Mouse (Mus musculus) heart, adult 11 months (tissue): Measurements from ENCODE around the gene Chrm3.

Experiments
- DNase-seq: peaks from one replicate; pipeline ENCODE4 v3.0.0; 2022

The Chrm3 gene

GRCm38 (mm10) chr13:10066829-10067618, 293.6 kb downstream of the Chrm3 start:
- DNase-seq = peak; percentile 21

- DNase-seq = peak; percentile 86
Measured at GRCm38 (mm10) chr13:10065776-10066175, 294.9 kb downstream of the Chrm3 start.

- peak; percentile 87 for DNase-seq
Measured at GRCm38 (mm10) chr13:10062681-10063080, 298.0 kb downstream of the Chrm3 start.

GRCm38 (mm10) chr13:10058993-10059392, 301.7 kb downstream of the Chrm3 start:
- DNase-seq = peak; percentile 2

- peak; percentile 12 for DNase-seq
Measured at GRCm38 (mm10) chr13:10057644-10058198, 302.9 kb downstream of the Chrm3 start.

- no peak for DNase-seq
Measured at GRCm38 (mm10) chr13:10054086-10054485, 306.6 kb downstream of the Chrm3 start.

GRCm38 (mm10) chr13:10053301-10053889, 307.3 kb downstream of the Chrm3 start:
- peak; percentile 35 for DNase-seq

GRCm38 (mm10) chr13:10045651-10046350, 314.8 kb downstream of the Chrm3 start:
- peak; percentile 94 for DNase-seq

GRCm38 (mm10) chr13:10044084-10044483, 316.6 kb downstream of the Chrm3 start:
- no peak for DNase-seq

- no peak for DNase-seq
Measured at GRCm38 (mm10) chr13:10033570-10034399, 326.9 kb downstream of the Chrm3 start.

GRCm38 (mm10) chr13:10031547-10031946, 329.1 kb downstream of the Chrm3 start:
- no peak for DNase-seq

GRCm38 (mm10) chr13:10029944-10030343, 330.7 kb downstream of the Chrm3 start:
- DNase-seq = no peak

GRCm38 (mm10) chr13:10025134-10025533, 335.5 kb downstream of the Chrm3 start:
- DNase-seq = no peak

- no peak for DNase-seq
Measured at GRCm38 (mm10) chr13:10023112-10023511, 337.5 kb downstream of the Chrm3 start.

GRCm38 (mm10) chr13:10019252-10019651, 341.4 kb downstream of the Chrm3 start:
- no peak for DNase-seq

- DNase-seq = peak; percentile 88
Measured at GRCm38 (mm10) chr13:10002916-10003315, 357.7 kb downstream of the Chrm3 start.

GRCm38 (mm10) chr13:9997664-9998328, 362.9 kb downstream of the Chrm3 start:
- peak; percentile 17 for DNase-seq

GRCm38 (mm10) chr13:9995852-9996251, 364.8 kb downstream of the Chrm3 start:
- DNase-seq = no peak

GRCm38 (mm10) chr13:9993571-9993970, 367.1 kb downstream of the Chrm3 start:
- DNase-seq = peak; percentile 80

GRCm38 (mm10) chr13:9992640-9993039, 368.0 kb downstream of the Chrm3 start:
- DNase-seq = no peak

GRCm38 (mm10) chr13:9985648-9986047, 375.0 kb downstream of the Chrm3 start:
- DNase-seq = peak; percentile 62

GRCm38 (mm10) chr13:9983293-9983692, 377.4 kb downstream of the Chrm3 start:
- no peak for DNase-seq
